20 mouse cellular contexts compared by ENCODE assay signal in genomic region chr8:15497566-15497965, GRCm38 (mm10).
DNase-seq lines count a peak whose midpoint lies in the region; ATAC-seq and TF ChIP-seq lines count a peak whose summit lies in the region.
"Had no signal": no experiment of that assay in that cellular context is flagged by ENCODE, and none has a peak within 500 bp of the region (broad histone marks: within the 10 kb centered on the region; RNA-seq: fewer than 3 reads in every experiment).

No protein-coding gene starts in this region.

- no peaks in the 10 kb centered on the region for H3K27me3 ChIP-seq in embryonic facial prominence, embryonic 14.5 days (replicated peaks; ENCODE audit: control insufficient read depth, insufficient read depth, low read length)
- H3K27me3 ChIP-seq in embryonic facial prominence, embryonic 10.5 days (replicated peaks; ENCODE audit: low read depth, poor library complexity, severe bottlenecking): no peaks in the 10 kb centered on the region
- H3K27me3 ChIP-seq in kidney, adult 2 months (replicated peaks; ENCODE audit: control insufficient read depth, insufficient read depth, low read length): no peaks in the 10 kb centered on the region
- H3K27me3 ChIP-seq: forebrain, embryonic 12.5 days; liver, embryonic 12.5 days; midbrain, embryonic 12.5 days; neural tube, embryonic 15.5 days had no signal

- no peak overlapping the region for H3K4me2 ChIP-seq in embryonic facial prominence, embryonic 14.5 days (ENCODE audit: low read depth, low read length)
- H3K4me2 ChIP-seq: forebrain, embryonic 12.5 days; liver, embryonic 12.5 days; midbrain, embryonic 12.5 days; neural tube, embryonic 15.5 days had no signal

- no peak overlapping the region for H3K4me3 ChIP-seq in embryonic facial prominence, embryonic 14.5 days (ENCODE audit: low read depth, low read length)
- H3K4me3 ChIP-seq in embryonic facial prominence, embryonic 10.5 days: no peak overlapping the region
- no peak overlapping the region for H3K4me3 ChIP-seq in kidney, adult 2 months (ENCODE audit: insufficient read depth, low read depth, low read length)
- H3K4me3 ChIP-seq: forebrain, embryonic 12.5 days; liver, embryonic 12.5 days; midbrain, embryonic 12.5 days; myocyte; neural tube, embryonic 15.5 days had no signal

- TF ChIP-seq POLR2A in kidney, adult 2 months (IDR thresholded peaks at IDR 0.05; ENCODE audit: low read depth, low read length): no peak

- no peak overlapping the region for H3K9ac ChIP-seq in embryonic facial prominence, embryonic 14.5 days (ENCODE audit: low read depth, low read length)
- H3K9ac ChIP-seq: forebrain, embryonic 12.5 days; liver, embryonic 12.5 days; midbrain, embryonic 12.5 days; neural tube, embryonic 15.5 days had no signal

- no peak for TF ChIP-seq CTCF in kidney, adult 2 months (conservative IDR thresholded peaks at IDR 0.05; ENCODE audit: insufficient read depth, insufficient read length, low read depth, low read length)

- H3K9me3 ChIP-seq in embryonic facial prominence, embryonic 14.5 days (ENCODE audit: control insufficient read depth, low read length): no peaks in the 10 kb centered on the region
- H3K9me3 ChIP-seq in embryonic facial prominence, embryonic 10.5 days: no peaks in the 10 kb centered on the region
- H3K9me3 ChIP-seq: forebrain, embryonic 12.5 days; liver, embryonic 12.5 days; midbrain, embryonic 12.5 days; neural tube, embryonic 15.5 days had no signal

- H3K36me3 ChIP-seq in embryonic facial prominence, embryonic 14.5 days (ENCODE audit: control insufficient read depth, insufficient read depth, low read length): no peaks in the 10 kb centered on the region
- H3K36me3 ChIP-seq in embryonic facial prominence, embryonic 10.5 days (replicated peaks): no peaks in the 10 kb centered on the region
- no peaks in the 10 kb centered on the region for H3K36me3 ChIP-seq in kidney, adult 2 months (ENCODE audit: control insufficient read depth, insufficient read depth, low read length)
- H3K36me3 ChIP-seq: forebrain, embryonic 12.5 days; liver, embryonic 12.5 days; midbrain, embryonic 12.5 days; neural tube, embryonic 15.5 days had no signal

- intact Hi-C loops in left cerebral cortex, postnatal 25 days (cut with DNase I): loop anchor here (2.0 to 5.0 kb wide), 4 partner anchors 95 to 497 kb away; no protein-coding TSS in a partner anchor

- H3K4me1 ChIP-seq in embryonic facial prominence, embryonic 14.5 days (ENCODE audit: control insufficient read depth, insufficient read depth, low read length): no peaks in the 10 kb centered on the region
- no peaks in the 10 kb centered on the region for H3K4me1 ChIP-seq in embryonic facial prominence, embryonic 10.5 days
- no peaks in the 10 kb centered on the region for H3K4me1 ChIP-seq in kidney, adult 2 months (ENCODE audit: control insufficient read depth, insufficient read depth, low read length)
- H3K4me1 ChIP-seq: forebrain, embryonic 12.5 days; liver, embryonic 12.5 days; midbrain, embryonic 12.5 days had no signal

- 81% methylated on average over 5 of the region's 5 CpGs for WGBS in embryonic facial prominence, embryonic 14.5 days
- 87% methylated on average over 5 of the region's 5 CpGs for WGBS in embryonic facial prominence, embryonic 10.5 days
- 70% methylated on average over 5 of the region's 5 CpGs for WGBS in kidney, adult 2 months

- no peak for ATAC-seq in embryonic facial prominence, embryonic 14.5 days (ENCODE audit: low read depth)
- ATAC-seq: liver, embryonic 12.5 days had no signal

- no peak overlapping the region for H3K27ac ChIP-seq in embryonic facial prominence, embryonic 14.5 days (replicated peaks; ENCODE audit: low read depth, low read length)
- no peak overlapping the region for H3K27ac ChIP-seq in embryonic facial prominence, embryonic 10.5 days (replicated peaks)
- H3K27ac ChIP-seq in kidney, adult 2 months (ENCODE audit: insufficient read depth, low read depth, low read length): no peak overlapping the region
- H3K27ac ChIP-seq: forebrain, embryonic 12.5 days; liver, embryonic 12.5 days; midbrain, embryonic 12.5 days; neural tube, embryonic 15.5 days had no signal

- DNase-seq in embryonic facial prominence, embryonic 14.5 days (ENCODE audit: low spot score): peak; percentile 25
- no peak for DNase-seq in embryonic facial prominence, embryonic 10.5 days (ENCODE audit: low spot score)
- peak; percentile 14 to 78 for DNase-seq in left cerebral cortex, postnatal 25 days (ENCODE audit: low spot score in 2 of 2)
- DNase-seq in left cerebral cortex, adult 9 months (ENCODE audit: low spot score in 2 of 2): no peak
- DNase-seq in right cerebral cortex, adult 18-20 months: peak; percentile 34
- no peak for DNase-seq in right cerebral cortex, postnatal 25 days
- peak; percentile 3 for DNase-seq in ovary, postnatal 14 days (ENCODE audit: low spot score)
- no peak for DNase-seq in kidney, adult 2 months
- DNase-seq: adrenal gland, postnatal 10 days; cerebellum, adult 8-10 months; embryo, embryonic 11 days; heart, adult 18-20 months; kidney, adult 8-10 months; kidney, postnatal 36 days; thymus, adult 2 months had no signal

Comparison
In these comparisons a context has a peak if more than half of its experiments do, and no peak if none do; other contexts are left out.
1. DNase-seq: peak in embryonic facial prominence, embryonic 14.5 days (single experiment), left cerebral cortex, postnatal 25 days (2 of 2), right cerebral cortex, adult 18-20 months (single experiment) and ovary, postnatal 14 days (single experiment); none in embryonic facial prominence, embryonic 10.5 days (single experiment), left cerebral cortex, adult 9 months (0 of 2), right cerebral cortex, postnatal 25 days (single experiment) and kidney, adult 2 months (single experiment).